In genomic region chr10:49788914-49789313, GRCm38 (mm10) we compare ENCODE assay signal across 9 mouse cellular contexts. TPM values are rescaled to one million over a fixed set of nuclear protein-coding genes. Genes with fewer than 3 reads are reported as not detected.
DNase-seq lines count a peak whose midpoint lies in the region; ATAC-seq and TF ChIP-seq lines count a peak whose summit lies in the region.
"Had no signal": no experiment of that assay in that cellular context is flagged by ENCODE, and none has a peak within 500 bp of the region (broad histone marks: within the 10 kb centered on the region; RNA-seq: fewer than 3 reads in every experiment).

No protein-coding gene starts in this region.

- H3K36me3 ChIP-seq in embryonic facial prominence, embryonic 14.5 days (ENCODE audit: control insufficient read depth, insufficient read depth, low read length), result no peaks in the 10 kb centered on the region
- H3K36me3 ChIP-seq in intestine, embryonic 16.5 days (ENCODE audit: control insufficient read depth, insufficient read depth, low read length), result no peaks in the 10 kb centered on the region
- no peaks in the 10 kb centered on the region for H3K36me3 ChIP-seq in neural tube, embryonic 13.5 days

- H3K9me3 ChIP-seq in embryonic facial prominence, embryonic 14.5 days (ENCODE audit: control insufficient read depth, low read length), result no peaks in the 10 kb centered on the region
- H3K9me3 ChIP-seq in intestine, embryonic 16.5 days (ENCODE audit: control insufficient read depth, low read length), result no peaks in the 10 kb centered on the region
- no peaks in the 10 kb centered on the region for H3K9me3 ChIP-seq in neural tube, embryonic 13.5 days

- 3% methylated on average over 5 of the region's 5 CpGs for WGBS in embryonic facial prominence, embryonic 14.5 days
- 11% methylated on average over 5 of the region's 5 CpGs for WGBS in intestine, embryonic 16.5 days
- WGBS in neural tube, embryonic 13.5 days, result 9% methylated on average over 5 of the region's 5 CpGs

- H3K4me2 ChIP-seq in embryonic facial prominence, embryonic 14.5 days (ENCODE audit: low read depth, low read length), result peak overlapping the region; percentile 95
- peak overlapping the region; percentile 91 for H3K4me2 ChIP-seq in intestine, embryonic 16.5 days (ENCODE audit: low read depth, low read length)
- peak overlapping the region; percentile 69 for H3K4me2 ChIP-seq in neural tube, embryonic 13.5 days

- TF ChIP-seq CTCF in left cerebral cortex, adult 2 months (IDR thresholded peaks at IDR 0.05), result no peak

- H3K9ac ChIP-seq in embryonic facial prominence, embryonic 14.5 days (ENCODE audit: low read depth, low read length), result 0 out of 2 replicates have a peak overlapping the region, but pooled peaks have one; percentile 50
- no peak overlapping the region; the same call in 1 of the 2 replicates for H3K9ac ChIP-seq in intestine, embryonic 16.5 days (ENCODE audit: low read depth, low read length)
- H3K9ac ChIP-seq in neural tube, embryonic 13.5 days, result peak overlapping the region; percentile 91

- ATAC-seq in embryonic facial prominence, embryonic 14.5 days (ENCODE audit: low read depth), result no peak; the same call in 1 of the 2 replicates
- ATAC-seq in intestine, embryonic 16.5 days, result peak; percentile 16; the same call in 1 of the 2 replicates
- ATAC-seq in neural tube, embryonic 13.5 days (ENCODE audit: low read depth), result peak; percentile 71
- no peak for ATAC-seq in megakaryocyte progenitor cell, adult 5-6 weeks (replicated peaks; ENCODE audit: poor library complexity)

- DNase-seq in left cerebral cortex, adult 2 months (ENCODE audit: extremely low spot score in 1 of 2, low spot score in 2 of 2), result no peak
- no peak for DNase-seq in left cerebral cortex, adult 8-10 months (ENCODE audit: low spot score in 2 of 2)
- no peak for DNase-seq in embryonic facial prominence, embryonic 14.5 days (ENCODE audit: low spot score)
- DNase-seq in thymus, postnatal 25 days, result no peak
- no peak for DNase-seq in kidney, postnatal 4 days
- DNase-seq: thymus, postnatal 36 days had no signal

- intact Hi-C loops in left cerebral cortex, adult 2 months (cut with DNase I), result loop anchor here (5.0 to 10.0 kb wide), 3 partner anchors 413 to 1934 kb away; no protein-coding TSS in a partner anchor

- peaks cover 18% of the 10 kb centered on the region for H3K27me3 ChIP-seq in embryonic facial prominence, embryonic 14.5 days (replicated peaks; ENCODE audit: control insufficient read depth, insufficient read depth, low read length)
- peaks cover 4% of the 10 kb centered on the region; the same call in 1 of the 2 replicates for H3K27me3 ChIP-seq in intestine, embryonic 16.5 days (replicated peaks; ENCODE audit: control insufficient read depth, insufficient read depth, low read length)
- no peaks in the 10 kb centered on the region for H3K27me3 ChIP-seq in neural tube, embryonic 13.5 days

- H3K4me3 ChIP-seq in left cerebral cortex, adult 2 months, result peak overlapping the region; percentile 91
- H3K4me3 ChIP-seq in embryonic facial prominence, embryonic 14.5 days (ENCODE audit: low read depth, low read length), result peak overlapping the region; percentile 55
- peak overlapping the region; percentile 55 for H3K4me3 ChIP-seq in intestine, embryonic 16.5 days (ENCODE audit: low read length)
- peak overlapping the region; percentile 86 for H3K4me3 ChIP-seq in neural tube, embryonic 13.5 days

- H3K4me1 ChIP-seq in embryonic facial prominence, embryonic 14.5 days (ENCODE audit: control insufficient read depth, insufficient read depth, low read length), result peaks cover 4% of the 10 kb centered on the region
- no peaks in the 10 kb centered on the region for H3K4me1 ChIP-seq in intestine, embryonic 16.5 days (ENCODE audit: control insufficient read depth, insufficient read depth, low read length)
- H3K4me1 ChIP-seq in neural tube, embryonic 13.5 days (replicated peaks), result peaks cover 29% of the 10 kb centered on the region

- peak overlapping the region; percentile 91 for H3K27ac ChIP-seq in left cerebral cortex, adult 2 months
- no peak overlapping the region for H3K27ac ChIP-seq in embryonic facial prominence, embryonic 14.5 days (replicated peaks; ENCODE audit: low read depth, low read length)
- H3K27ac ChIP-seq in intestine, embryonic 16.5 days (ENCODE audit: low read length), result no peak overlapping the region
- peak overlapping the region; percentile 95 for H3K27ac ChIP-seq in neural tube, embryonic 13.5 days (replicated peaks)

RNA-seq across cellular contexts. Expression of gene Grik2, which starts 0.3 kb away (rescaled TPM):
- 10 to 100 TPM; 70.8 to 73.1 TPM for total RNA-seq in left cerebral cortex, adult 2 months (2021)
- total RNA-seq in left cerebral cortex, adult 8-10 months (2022), result 10 to 100 TPM; 72.4 to 91.1 (median 77.2) TPM
- 3.2 and 3.5 TPM in 2 replicates for polyA plus RNA-seq in embryonic facial prominence, embryonic 14.5 days (2014; fragmentation: Nextera tagmentation; extraction: Ambion mirVana)
- polyA plus RNA-seq in intestine, embryonic 16.5 days (2015; fragmentation: Nextera tagmentation; extraction: Ambion mirVana), result 1.6 and 2.3 TPM in 2 replicates
- 26.9 and 28.6 TPM in 2 replicates for polyA plus RNA-seq in neural tube, embryonic 13.5 days (2015; fragmentation: Nextera tagmentation; extraction: Ambion mirVana)
- total RNA-seq in megakaryocyte progenitor cell, adult 5-6 weeks (2015), result not detected in 2 replicates
- not detected in 2 replicates for total RNA-seq in megakaryocyte progenitor cell, adult 5-6 weeks (2017)

Comparison
In these comparisons a context has a peak if more than half of its experiments do, and no peak if none do; other contexts are left out.
1. H3K27ac ChIP-seq: peak in left cerebral cortex, adult 2 months (single experiment) and neural tube, embryonic 13.5 days (single experiment); none in embryonic facial prominence, embryonic 14.5 days (single experiment) and intestine, embryonic 16.5 days (single experiment).
2. ATAC-seq: peak in intestine, embryonic 16.5 days (single experiment) and neural tube, embryonic 13.5 days (single experiment); none in embryonic facial prominence, embryonic 14.5 days (single experiment) and megakaryocyte progenitor cell, adult 5-6 weeks (single experiment).
3. RNA of gene Grik2, which starts 0.3 kb away (total RNA-seq): 72.4 to 91.1 TPM in left cerebral cortex, adult 8-10 months and 70.8 to 73.1 TPM in left cerebral cortex, adult 2 months; not detected in megakaryocyte progenitor cell, adult 5-6 weeks; every median in the first group is over 10 times any median in the second.
4. Peak in every context shown above with its lines, with median percentiles within 50 percentile points of each other: H3K4me3 ChIP-seq and H3K4me2 ChIP-seq.